In the genomic region with DNA sequence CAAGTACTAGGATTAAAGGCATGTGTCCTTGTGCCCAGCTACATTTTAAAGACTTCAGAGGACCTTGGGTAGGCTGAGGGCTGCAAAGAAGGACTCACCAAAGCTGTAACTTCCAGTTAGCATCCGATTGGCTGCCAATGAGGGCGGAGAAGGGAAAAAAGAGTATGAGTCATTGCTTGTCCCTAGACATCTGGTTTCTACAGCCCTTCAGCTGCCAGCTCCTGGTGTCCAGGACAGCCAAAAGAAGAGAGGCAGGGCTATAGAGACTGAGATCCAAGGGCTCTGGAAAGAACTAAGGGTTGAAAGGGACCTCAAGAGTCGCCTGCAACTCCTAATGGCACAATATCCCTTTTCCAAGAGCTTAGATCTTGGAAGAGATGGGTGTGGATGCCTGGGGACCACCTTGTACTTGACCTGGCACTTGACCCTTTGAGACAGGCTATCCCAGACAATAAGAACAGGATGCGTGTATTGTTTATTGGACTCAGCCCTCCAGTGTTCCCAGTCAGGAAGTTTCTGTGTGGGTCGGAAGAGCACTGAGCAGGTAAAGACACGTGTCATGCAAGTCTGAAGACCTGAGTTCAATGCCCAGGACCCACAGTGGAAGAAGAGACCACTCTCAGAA, we compare ENCODE assay signal across 13 mouse cellular contexts. TPM values are rescaled to one million over a fixed set of nuclear protein-coding genes. Genes with fewer than 3 reads are reported as not detected.
DNase-seq lines count a peak whose midpoint lies in the region; ATAC-seq lines count a peak whose summit lies in the region.
"Had no signal": no experiment of that assay in that cellular context is flagged by ENCODE, and none has a peak within 500 bp of the region (broad histone marks: within the 10 kb centered on the region; RNA-seq: fewer than 3 reads in every experiment).

No protein-coding gene starts in this region.

- H3K27ac ChIP-seq in heart, embryonic 12.5 days (ENCODE audit: poor library complexity, severe bottlenecking): no peak overlapping the region
- H3K27ac ChIP-seq in hindbrain, embryonic 10.5 days: no peak overlapping the region
- H3K27ac ChIP-seq: liver, embryonic 12.5 days had no signal

- H3K4me3 ChIP-seq in heart, embryonic 12.5 days: no peak overlapping the region
- H3K4me3 ChIP-seq in hindbrain, embryonic 10.5 days: no peak overlapping the region
- H3K4me3 ChIP-seq: erythroblast, embryonic 14.5 days; liver, embryonic 12.5 days had no signal

- DNase-seq in heart, adult 18-20 months: peak; percentile 90 to 93
- DNase-seq in 3T3-L1 (ENCODE audit: low read depth, low spot score): peak; percentile 98
- DNase-seq in brain, adult 2 months (ENCODE audit: low read depth, low spot score): peak; percentile 63
- DNase-seq in heart, postnatal 10 days: peak; percentile 83 to 87
- no peak for DNase-seq in hindbrain, embryonic 10.5 days (ENCODE audit: low spot score)
- no peak for DNase-seq in embryo, embryonic 10.5 days (ENCODE audit: low spot score)
- DNase-seq in spleen, postnatal 36 days (ENCODE audit: low spot score in 2 of 2): no peak
- DNase-seq: cerebellum, adult 8-10 months; spleen, adult 18-20 months had no signal

- H3K27me3 ChIP-seq in heart, embryonic 12.5 days (replicated peaks): no peaks in the 10 kb centered on the region
- no peaks in the 10 kb centered on the region for H3K27me3 ChIP-seq in hindbrain, embryonic 10.5 days (ENCODE audit: insufficient read depth, poor library complexity, severe bottlenecking)
- H3K27me3 ChIP-seq: liver, embryonic 12.5 days had no signal

- no peak overlapping the region for H3K4me2 ChIP-seq in heart, embryonic 12.5 days
- H3K4me2 ChIP-seq: liver, embryonic 12.5 days had no signal

- intact Hi-C loops in heart, postnatal 10 days (cut with DNase I): no loop called here

- no peaks in the 10 kb centered on the region; the same call in 1 of the 2 replicates for H3K9me3 ChIP-seq in heart, embryonic 12.5 days (replicated peaks)
- no peaks in the 10 kb centered on the region for H3K9me3 ChIP-seq in hindbrain, embryonic 10.5 days
- H3K9me3 ChIP-seq: liver, embryonic 12.5 days had no signal

- no peak for ATAC-seq in heart, embryonic 12.5 days (ENCODE audit: insufficient number of reproducible peaks, low FRiP score)
- ATAC-seq: liver, embryonic 12.5 days had no signal

- 76% methylated on average over 6 of the region's 6 CpGs for WGBS in heart, embryonic 12.5 days
- 94% methylated on average over 6 of the region's 6 CpGs for WGBS in hindbrain, embryonic 10.5 days

- no peak overlapping the region for H3K9ac ChIP-seq in heart, embryonic 12.5 days
- H3K9ac ChIP-seq: liver, embryonic 12.5 days had no signal

- H3K4me1 ChIP-seq in heart, embryonic 12.5 days (replicated peaks): 0 out of 2 replicates have a peak, but pooled peaks cover 8% of the 10 kb centered on the region
- 0 out of 2 replicates have a peak, but pooled peaks cover 5% of the 10 kb centered on the region for H3K4me1 ChIP-seq in hindbrain, embryonic 10.5 days (replicated peaks)
- H3K4me1 ChIP-seq: liver, embryonic 12.5 days had no signal

- peaks cover 63% of the 10 kb centered on the region for H3K36me3 ChIP-seq in heart, embryonic 12.5 days
- peaks cover 77% of the 10 kb centered on the region for H3K36me3 ChIP-seq in hindbrain, embryonic 10.5 days

RNA-seq across cellular contexts. Expression of a gene that starts 14.7 kb away (rescaled TPM):
- total RNA-seq in heart, adult 18-20 months (2021): 1 to 10 TPM in 1 of 2 experiments, under 1 TPM in 1; 0.87 to 1.5 TPM
- polyA plus RNA-seq in heart, embryonic 12.5 days (2016; fragmentation: Nextera tagmentation; extraction: Ambion mirVana): 0.20 and 0.21 TPM in 2 replicates
- under 1 TPM; 0.24 to 0.35 TPM for total RNA-seq in heart, postnatal 10 days (2021)
- 0.42 and 0.67 TPM in 2 replicates for polyA plus RNA-seq in hindbrain, embryonic 10.5 days (2016; fragmentation: Nextera tagmentation; extraction: Ambion mirVana)
- total RNA-seq: layer of hippocampus, postnatal 14 days had no signal
- polyA plus RNA-seq: erythroblast, embryonic 14.5 days had no signal

RNA-seq across cellular contexts. Expression of a gene that starts 19.0 kb away (rescaled TPM):
- total RNA-seq in heart, adult 18-20 months (2021): 1 to 10 TPM; 2.2 to 2.6 TPM
- polyA plus RNA-seq in heart, embryonic 12.5 days (2016; fragmentation: Nextera tagmentation; extraction: Ambion mirVana): 5.2 and 5.3 TPM in 2 replicates
- 1 to 10 TPM; 3.2 to 3.9 TPM for total RNA-seq in heart, postnatal 10 days (2021)
- 7.1 and 7.8 TPM in 2 replicates for polyA plus RNA-seq in hindbrain, embryonic 10.5 days (2016; fragmentation: Nextera tagmentation; extraction: Ambion mirVana)

RNA-seq across cellular contexts. Expression of a gene that starts 24.4 kb away (rescaled TPM):
- total RNA-seq in heart, adult 18-20 months (2021): 10 to 100 TPM; 16.9 to 23.0 TPM
- 25.6 and 29.3 TPM in 2 replicates for polyA plus RNA-seq in heart, embryonic 12.5 days (2016; fragmentation: Nextera tagmentation; extraction: Ambion mirVana)
- 10 to 100 TPM; 11.8 to 14.0 TPM for total RNA-seq in heart, postnatal 10 days (2021)
- 25.9 and 27.6 TPM in 2 replicates for polyA plus RNA-seq in hindbrain, embryonic 10.5 days (2016; fragmentation: Nextera tagmentation; extraction: Ambion mirVana)

RNA-seq across cellular contexts. Expression of a gene that starts 31.2 kb away (rescaled TPM):
- 1 to 10 TPM; 2.9 to 4.2 TPM for total RNA-seq in heart, adult 18-20 months (2021)
- polyA plus RNA-seq in heart, embryonic 12.5 days (2016; fragmentation: Nextera tagmentation; extraction: Ambion mirVana): 6.9 and 7.1 TPM in 2 replicates
- total RNA-seq in heart, postnatal 10 days (2021): 1 to 10 TPM; 5.0 to 5.9 TPM
- polyA plus RNA-seq in hindbrain, embryonic 10.5 days (2016; fragmentation: Nextera tagmentation; extraction: Ambion mirVana): 14.1 and 14.9 TPM in 2 replicates

RNA-seq across cellular contexts. Expression of a gene that starts 31.3 kb away (rescaled TPM):
- total RNA-seq in heart, adult 18-20 months (2021): 10 to 100 TPM; 17.5 to 19.1 TPM
- 24.3 and 27.3 TPM in 2 replicates for polyA plus RNA-seq in heart, embryonic 12.5 days (2016; fragmentation: Nextera tagmentation; extraction: Ambion mirVana)
- total RNA-seq in heart, postnatal 10 days (2021): 10 to 100 TPM; 20.2 to 21.7 TPM
- polyA plus RNA-seq in hindbrain, embryonic 10.5 days (2016; fragmentation: Nextera tagmentation; extraction: Ambion mirVana): 35.3 and 39.7 TPM in 2 replicates

Comparison
In these comparisons a context has a peak if more than half of its experiments do, and no peak if none do; other contexts are left out.
1. DNase-seq: peak in heart, adult 18-20 months (2 of 2), 3T3-L1 (single experiment), brain, adult 2 months (single experiment) and heart, postnatal 10 days (2 of 2); none in hindbrain, embryonic 10.5 days (single experiment), embryo, embryonic 10.5 days (single experiment) and spleen, postnatal 36 days (0 of 2).